Mouse (Mus musculus) G1E (cell line): Measurements from ENCODE around the gene Rcor1.

Experiments
- CTCF ChIP-seq: IDR thresholded peaks from 2 replicates; pipeline ENCODE4 v1.5.1; 2012; ENCODE audit warnings: low read depth, low read length, inconsistent platforms, mixed read lengths
- GATA1 ChIP-seq: IDR thresholded peaks from 2 replicates; pipeline ENCODE4 v1.6.1; 2012; ENCODE audit warnings: borderline replicate concordance, low read length, inconsistent platforms, mixed read lengths
- GATA2 ChIP-seq: IDR thresholded peaks from 2 replicates; pipeline ENCODE4 v1.6.1; 2012; ENCODE audit warnings: low read depth, low read length, inconsistent platforms, borderline replicate concordance
- POLR2AphosphoS5 ChIP-seq: IDR thresholded peaks from 2 replicates; pipeline ENCODE4 v1.6.1; 2012; ENCODE audit warnings: low read depth, low read length, inconsistent platforms; ENCODE audit not compliant: insufficient replicate concordance
- TAL1 ChIP-seq: conservative IDR thresholded peaks from 2 replicates; pipeline ENCODE4 v1.6.1; 2012; ENCODE audit warnings: low read depth, low read length, inconsistent platforms, mixed read lengths

DNA sequence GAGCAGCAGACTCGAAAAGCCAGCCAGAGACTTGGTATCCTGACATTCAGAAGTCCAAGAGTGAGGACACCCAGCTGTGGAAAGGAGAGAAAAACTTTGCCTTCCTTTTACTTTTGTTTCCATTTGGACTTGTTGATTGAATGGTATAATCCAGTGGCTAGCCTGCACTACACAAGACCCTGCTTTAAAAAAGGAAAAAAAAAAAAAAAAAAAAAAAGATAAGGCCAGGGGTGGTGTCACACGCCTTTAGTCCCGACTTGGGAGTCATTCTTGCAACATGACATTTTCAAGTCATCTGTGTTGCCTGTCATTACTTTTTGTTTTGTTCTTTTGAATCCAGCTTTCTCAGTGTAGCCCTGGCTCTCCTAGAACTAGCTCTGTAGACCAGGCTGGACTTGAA lies 17.6 kb upstream of the Rcor1 start:
- TF ChIP-seq CTCF (no peak), GATA2 (no peak), GATA1 (no peak), TAL1 (no peak), POLR2AphosphoS5 (no peak)
